Mouse (Mus musculus) cerebellum, postnatal 4 days (tissue): Measurements from ENCODE around the gene Gda.

ENCODE experiments used
- DNase-seq, 2 experiments: peaks; one replicate each; pipeline ENCODE4 v3.0.0; 2022; ENCODE audit warnings: low spot score in 2 of 2, mixed read lengths in 1 of 2

Gda gene

GRCm38 (mm10) chr19:21473345-21473744 lies at the start of gene Gda:
Gda (minus strand) TSS chr19:21473445.
- no peak for DNase-seq

- DNase-seq: no peak
Observed at GRCm38 (mm10) chr19:21520280-21520679, 47.0 kb upstream of the Gda start.

GRCm38 (mm10) chr19:21510116-21510515 lies 36.9 kb upstream of the Gda start:
- DNase-seq: peak in 1 of 2 experiments; percentile 12

- DNase-seq: no peak
Observed at GRCm38 (mm10) chr19:21507561-21508232, 34.5 kb upstream of the Gda start.

- no peak for DNase-seq
Observed at GRCm38 (mm10) chr19:21507133-21507532, 33.9 kb upstream of the Gda start.

- no peak for DNase-seq
Observed at GRCm38 (mm10) chr19:21504716-21505115, 31.5 kb upstream of the Gda start.

GRCm38 (mm10) chr19:21499394-21499983 lies 26.2 kb upstream of the Gda start:
- no peak for DNase-seq

GRCm38 (mm10) chr19:21495817-21496216 lies 22.6 kb upstream of the Gda start:
- no peak for DNase-seq

GRCm38 (mm10) chr19:21493807-21494521 lies 20.7 kb upstream of the Gda start:
- DNase-seq: no peak

GRCm38 (mm10) chr19:21491391-21491790 lies 18.1 kb upstream of the Gda start:
- DNase-seq: no peak

GRCm38 (mm10) chr19:21487124-21487944 lies 14.1 kb upstream of the Gda start:
- no peak for DNase-seq

- no peak for DNase-seq
Observed at GRCm38 (mm10) chr19:21482096-21482495, 8.9 kb upstream of the Gda start.

- DNase-seq: no peak
Observed at GRCm38 (mm10) chr19:21481031-21481430, 7.8 kb upstream of the Gda start.

- DNase-seq: no peak
Observed at GRCm38 (mm10) chr19:21480053-21480419, 6.8 kb upstream of the Gda start.

GRCm38 (mm10) chr19:21479183-21480052 lies 6.2 kb upstream of the Gda start:
- DNase-seq: no peak

GRCm38 (mm10) chr19:21478538-21478937 lies 5.3 kb upstream of the Gda start:
- DNase-seq: no peak

- DNase-seq: no peak
Observed at GRCm38 (mm10) chr19:21477780-21478179, 4.5 kb upstream of the Gda start.

GRCm38 (mm10) chr19:21476782-21477181 lies 3.5 kb upstream of the Gda start:
- DNase-seq: no peak

- DNase-seq: peak; percentile 20 to 22
Observed at GRCm38 (mm10) chr19:21472121-21472780, 994 bp downstream of the Gda start.

GRCm38 (mm10) chr19:21461221-21461960 lies 11.9 kb downstream of the Gda start:
- no peak for DNase-seq
